Mouse (Mus musculus): Measurements from ENCODE around the gene Tcstv1.
"Not testable (repeated sequence)": the region's sequence is repeated elsewhere in the genome, so short reads cannot be mapped to it uniquely, and the experiment has no call there.

Tcstv1 gene

GRCm38 (mm10) chr13:119894685-119895084 lies at the start of gene Tcstv1:
Gene Tcstv1, minus strand, starts transcription at chr13:119894785.
- DNase-seq: not testable (repeated sequence)

GRCm38 (mm10) chr13:119929172-119929571 lies 34.6 kb upstream of the Tcstv1 start, which contains the start of gene Gm21761:
Gene Gm21761, minus strand, starts transcription at chr13:119929272.
- not testable (repeated sequence) for DNase-seq

- DNase-seq: not testable (repeated sequence)
Observed at GRCm38 (mm10) chr13:119924597-119925340, 30.2 kb upstream of the Tcstv1 start.

- not testable (repeated sequence) for DNase-seq
Observed at GRCm38 (mm10) chr13:119916966-119917722, 22.6 kb upstream of the Tcstv1 start.

- not testable (repeated sequence) for DNase-seq
Observed at GRCm38 (mm10) chr13:119916449-119916848, 21.9 kb upstream of the Tcstv1 start.

- not testable (repeated sequence) for DNase-seq
Observed at GRCm38 (mm10) chr13:119898549-119898948, 4.0 kb upstream of the Tcstv1 start.

- not testable (repeated sequence) for DNase-seq
Observed at GRCm38 (mm10) chr13:119886896-119887295, 7.7 kb downstream of the Tcstv1 start.

GRCm38 (mm10) chr13:119864395-119864999 lies 30.1 kb downstream of the Tcstv1 start:
- not testable (repeated sequence) for DNase-seq

- not testable (repeated sequence) for DNase-seq
Observed at GRCm38 (mm10) chr13:119862399-119862798, 32.2 kb downstream of the Tcstv1 start.
